Mouse (Mus musculus) heart, embryonic 10.5 days (tissue): ENCODE results near the gene Fahd1. TPM values are rescaled to one million over a fixed set of nuclear protein-coding genes. Genes with fewer than 3 reads are reported as not detected.

ENCODE experiments used
- DNase-seq: peaks from one replicate; pipeline ENCODE4 v3.0.0-alpha.2; 2017; ENCODE audit warnings: low spot score
- H3K27ac ChIP-seq: fragments of 300-500 bp; sonication (generic); 2 replicates; pipeline ENCODE4 v1.5.1; 2016; ENCODE audit warnings: mild to moderate bottlenecking
- H3K27me3 ChIP-seq: fragments of 300-500 bp; sonication (generic); 2 replicates; pipeline ENCODE4 v1.6.1; 2016; ENCODE audit warnings: mild to moderate bottlenecking; ENCODE audit not compliant: poor library complexity, insufficient read depth, severe bottlenecking
- H3K36me3 ChIP-seq: fragments of 300-500 bp; sonication (generic); 2 replicates; pipeline ENCODE4 v1.6.1; 2016; ENCODE audit warnings: mild to moderate bottlenecking, moderate library complexity
- H3K4me1 ChIP-seq: fragments of 300-500 bp; sonication (generic); 2 replicates; pipeline ENCODE4 v1.6.1; 2016; ENCODE audit warnings: mild to moderate bottlenecking
- H3K4me3 ChIP-seq: fragments of 300-500 bp; sonication (generic); 2 replicates; pipeline ENCODE4 v1.5.1; 2016; ENCODE audit warnings: mild to moderate bottlenecking, moderate library complexity
- H3K9me3 ChIP-seq: fragments of 300-500 bp; sonication (generic); 2 replicates; pipeline ENCODE4 v1.6.1; 2016; ENCODE audit warnings: mild to moderate bottlenecking, moderate library complexity
- WGBS: fragments of 180-500 bp; shearing (Covaris S2); methylation state at CpG from one replicate; pipeline ENCODE4 v1.1.7; 2016; 5-methylcytosine and 5-hydroxymethylcytosine counted together
- polyA plus RNA-seq: library from polyadenylated mRNA; unstranded; fragments of >200 nt; fragmentation: Nextera tagmentation; extraction: Ambion mirVana; gene quantifications from 2 replicates; pipeline ENCODE4 v1.2.1, GENCODE M21; 2016

The Fahd1 gene
- polyA plus RNA-seq, 1 experiment from 2014 or later, result 31.4 TPM

GRCm38 (mm10) chr17:24817503-24817902, 32.7 kb downstream of the Fahd1 start:
- H3K27me3 ChIP-seq, result peaks cover 5% of the 10 kb centered on the region; the same call in 1 of the 2 replicates
- H3K9me3 ChIP-seq, result no peaks in the 10 kb centered on the region
- 28% methylated on average over 1 of the region's 1 CpGs for WGBS
- no peak for DNase-seq
- H3K4me1 ChIP-seq, result no peaks in the 10 kb centered on the region
- H3K36me3 ChIP-seq, result no peaks in the 10 kb centered on the region
- H3K4me3 ChIP-seq, result no peak overlapping the region
- H3K27ac ChIP-seq, result no peak overlapping the region

- peaks cover 5% of the 10 kb centered on the region; the same call in 1 of the 2 replicates for H3K27me3 ChIP-seq
- DNase-seq, result no peak
- H3K36me3 ChIP-seq, result no peaks in the 10 kb centered on the region
- H3K4me3 ChIP-seq, result no peak overlapping the region
- no peaks in the 10 kb centered on the region for H3K9me3 ChIP-seq
- 83% methylated on average over 5 of the region's 5 CpGs for WGBS
- H3K4me1 ChIP-seq, result no peaks in the 10 kb centered on the region
- no peak overlapping the region for H3K27ac ChIP-seq
These were observed 34.9 kb downstream of the Fahd1 start for GRCm38 (mm10) chr17:24815256-24815655.

GRCm38 (mm10) chr17:24812215-24812614, 37.9 kb downstream of the Fahd1 start:
- no peaks in the 10 kb centered on the region for H3K4me1 ChIP-seq
- H3K9me3 ChIP-seq, result no peaks in the 10 kb centered on the region
- H3K36me3 ChIP-seq, result no peaks in the 10 kb centered on the region
- no peak for DNase-seq
- no peak overlapping the region for H3K4me3 ChIP-seq
- H3K27me3 ChIP-seq, result peaks cover 15% of the 10 kb centered on the region
- WGBS, result 34% methylated on average over 2 of the region's 2 CpGs
- H3K27ac ChIP-seq, result no peak overlapping the region

- 75% methylated on average over 3 of the region's 3 CpGs for WGBS
- Histone ChIP-seq H3K9me3 (no peaks in the 10 kb centered on the region), H3K36me3 (no peaks in the 10 kb centered on the region), H3K4me3 (no peak overlapping the region), H3K27me3 (peaks cover 25% of the 10 kb centered on the region), H3K27ac (no peak overlapping the region), H3K4me1 (no peaks in the 10 kb centered on the region)
- DNase-seq, result no peak
These were observed 39.0 kb downstream of the Fahd1 start for GRCm38 (mm10) chr17:24811211-24811610.

- H3K4me3 ChIP-seq, result peak within 1 kb of the TSS; percentile 77
These were observed 45.9 kb downstream of the Fahd1 start, which contains the start of gene Meiob for GRCm38 (mm10) chr17:24803952-24804951. TSS of gene Meiob (plus strand) at chr17:24804289.

GRCm38 (mm10) chr17:24800524-24800923, 49.6 kb downstream of the Fahd1 start:
- Histone ChIP-seq H3K4me3 (no peak overlapping the region), H3K4me1 (peaks cover 18% of the 10 kb centered on the region), H3K9me3 (no peaks in the 10 kb centered on the region), H3K27ac (no peak overlapping the region), H3K36me3 (no peaks in the 10 kb centered on the region), H3K27me3 (peaks cover 19% of the 10 kb centered on the region)
- DNase-seq, result peak; percentile 9
- 65% methylated on average over 3 of the region's 3 CpGs for WGBS

More at GRCm38 (mm10) chr17:24803952-24804951, 45.9 kb downstream of the Fahd1 start, which contains the start of gene Meiob:
- H3K36me3 ChIP-seq, result no peaks in the 10 kb centered on the region
- WGBS, result under 1% methylated on average over 71 of the region's 71 CpGs
- H3K27me3 ChIP-seq, result peaks cover 45% of the 10 kb centered on the region
- H3K27ac ChIP-seq, result peak within 1 kb of the TSS; percentile 76
- no peaks in the 10 kb centered on the region for H3K9me3 ChIP-seq
- DNase-seq, result peak; percentile 91
- peaks cover 10% of the 10 kb centered on the region for H3K4me1 ChIP-seq

- Histone ChIP-seq H3K27me3 (peaks cover 9% of the 10 kb centered on the region; the same call in 1 of the 2 replicates), H3K27ac (no peak overlapping the region), H3K9me3 (no peaks in the 10 kb centered on the region), H3K4me1 (peaks cover 15% of the 10 kb centered on the region), H3K36me3 (no peaks in the 10 kb centered on the region), H3K4me3 (no peak overlapping the region)
- 87% methylated on average over 4 of the region's 4 CpGs for WGBS
- no peak for DNase-seq
These were observed 50.7 kb downstream of the Fahd1 start for GRCm38 (mm10) chr17:24799476-24799875.

Other genes with a start within 250 kb of the Fahd1 start
- 56.9 and 66.4 TPM in 2 replicates for gene Tsc2, start 217.7 kb downstream of the Fahd1 start, polyA plus RNA-seq
- 15.0 and 19.8 TPM in 2 replicates for gene Nthl1, start 217.7 kb downstream of the Fahd1 start, polyA plus RNA-seq
- 51.5 and 51.9 TPM in 2 replicates for gene Slc9a3r2, start 200.0 kb downstream of the Fahd1 start, polyA plus RNA-seq
- 0.28 TPM in 1 of 2 replicates, not detected in the other for gene Npw, start 191.9 kb downstream of the Fahd1 start, polyA plus RNA-seq
- gene Zfp598, start 180.7 kb downstream of the Fahd1 start, polyA plus RNA-seq, result 22.3 and 26.2 TPM in 2 replicates
- 0.54 and 1.5 TPM in 2 replicates for gene Syngr3, start 160.4 kb downstream of the Fahd1 start, polyA plus RNA-seq
- 38.3 and 49.4 TPM in 2 replicates for gene Gfer, start 154.2 kb downstream of the Fahd1 start, polyA plus RNA-seq
- gene Noxo1, start 154.1 kb downstream of the Fahd1 start, polyA plus RNA-seq, result 0.78 and 0.79 TPM in 2 replicates
- gene Tbl3, start 142.7 kb downstream of the Fahd1 start, polyA plus RNA-seq, result 79.1 and 100 TPM in 2 replicates
- 0.20 and 0.33 TPM in 2 replicates for gene Rnf151, start 132.3 kb downstream of the Fahd1 start, polyA plus RNA-seq
- gene Rps2, start 132.2 kb downstream of the Fahd1 start, polyA plus RNA-seq, result 1,171 and 1,258 TPM in 2 replicates
- 342 and 383 TPM in 2 replicates for gene Ndufb10, start 125.9 kb downstream of the Fahd1 start, polyA plus RNA-seq
- gene Rpl3l, start 122.5 kb downstream of the Fahd1 start, polyA plus RNA-seq, result 0.39 and 1.3 TPM in 2 replicates
- 17.8 and 19.7 TPM in 2 replicates for gene Msrb1, start 113.7 kb downstream of the Fahd1 start, polyA plus RNA-seq
- 0.51 and 0.80 TPM in 2 replicates for gene Hs3st6, start 97.4 kb downstream of the Fahd1 start, polyA plus RNA-seq
- not detected in 2 replicates for gene Meiob, start 46.1 kb downstream of the Fahd1 start, polyA plus RNA-seq
- 38.9 and 49.0 TPM in 2 replicates for gene Hagh, start 10.2 kb downstream of the Fahd1 start, polyA plus RNA-seq
- gene Igfals, start 15.6 kb upstream of the Fahd1 start, polyA plus RNA-seq, result 0.21 and 0.85 TPM in 2 replicates
- gene Nubp2, start 36.0 kb upstream of the Fahd1 start, polyA plus RNA-seq, result 59.1 and 71.0 TPM in 2 replicates
- 31.1 and 36.1 TPM in 2 replicates for gene Spsb3, start 36.3 kb upstream of the Fahd1 start, polyA plus RNA-seq
- 25.6 and 28.0 TPM in 2 replicates for gene Eme2, start 44.7 kb upstream of the Fahd1 start, polyA plus RNA-seq
- 109 and 117 TPM in 2 replicates for gene Mrps34, start 44.8 kb upstream of the Fahd1 start, polyA plus RNA-seq
- gene Nme3, start 46.1 kb upstream of the Fahd1 start, polyA plus RNA-seq, result 30.5 and 41.4 TPM in 2 replicates
- gene Mapk8ip3, start 86.6 kb upstream of the Fahd1 start, polyA plus RNA-seq, result 36.3 and 42.6 TPM in 2 replicates
- 212 and 255 TPM in 2 replicates for gene Jpt2, start 110.3 kb upstream of the Fahd1 start, polyA plus RNA-seq
- 6.2 and 7.2 TPM in 2 replicates for gene Cramp1l, start 165.4 kb upstream of the Fahd1 start, polyA plus RNA-seq
- 18.4 and 19.1 TPM in 2 replicates for gene Ift140, start 165.7 kb upstream of the Fahd1 start, polyA plus RNA-seq
- gene Tmem204, start 233.2 kb upstream of the Fahd1 start, polyA plus RNA-seq, result 12.2 and 15.9 TPM in 2 replicates